Mouse (Mus musculus): Measurements from ENCODE around the gene Nppc. TPM values are rescaled to one million over a fixed set of nuclear protein-coding genes. Genes with fewer than 3 reads are reported as not detected.

Gene Nppc
- polyA plus RNA-seq, 1 experiment from 2014 or later, result 3.3 TPM

Small RNAs within 50 kb of the gene (microRNA-seq; reads per million reads assigned to microRNA genes)
- gene Gm22955, result not detected

Other genes starting within 250 kb of the Nppc start
- 0.61 TPM in 1 of 2 replicates, not detected in the other for gene Nmur1, start 244.3 kb downstream of the Nppc start, polyA plus RNA-seq (2015; fragmentation: Nextera tagmentation; extraction: Ambion mirVana)
- gene Tex44, start 244.2 kb downstream of the Nppc start, polyA plus RNA-seq (2015; fragmentation: Nextera tagmentation; extraction: Ambion mirVana), result not detected in 2 replicates
- 1,373 and 1,532 TPM in 2 replicates for gene Ptma, start 143.8 kb downstream of the Nppc start, polyA plus RNA-seq (2015; fragmentation: Nextera tagmentation; extraction: Ambion mirVana)
- 103 and 106 TPM in 2 replicates for gene Pde6d, start 87.9 kb downstream of the Nppc start, polyA plus RNA-seq (2015; fragmentation: Nextera tagmentation; extraction: Ambion mirVana)
- gene Cops7b, start 87.7 kb downstream of the Nppc start, polyA plus RNA-seq (2015; fragmentation: Nextera tagmentation; extraction: Ambion mirVana), result 67.3 and 68.9 TPM in 2 replicates
- 42.7 and 44.3 TPM in 2 replicates for gene Dis3l2, start 33.2 kb upstream of the Nppc start, polyA plus RNA-seq (2015; fragmentation: Nextera tagmentation; extraction: Ambion mirVana)

Measured in midbrain, embryonic 15.5 days (tissue).